Mouse (Mus musculus): ENCODE measurements around the gene Lonp1. TPM values are rescaled to one million over a fixed set of nuclear protein-coding genes. Genes with fewer than 3 reads are reported as not detected.
"Not testable (repeated sequence)": the region's sequence is repeated elsewhere in the genome, so short reads cannot be mapped to it uniquely, and the experiment has no call there.

The Lonp1 gene
- total RNA-seq, 2 experiments from 2014 or later, result 63.8 to 71.7 TPM

DNA sequence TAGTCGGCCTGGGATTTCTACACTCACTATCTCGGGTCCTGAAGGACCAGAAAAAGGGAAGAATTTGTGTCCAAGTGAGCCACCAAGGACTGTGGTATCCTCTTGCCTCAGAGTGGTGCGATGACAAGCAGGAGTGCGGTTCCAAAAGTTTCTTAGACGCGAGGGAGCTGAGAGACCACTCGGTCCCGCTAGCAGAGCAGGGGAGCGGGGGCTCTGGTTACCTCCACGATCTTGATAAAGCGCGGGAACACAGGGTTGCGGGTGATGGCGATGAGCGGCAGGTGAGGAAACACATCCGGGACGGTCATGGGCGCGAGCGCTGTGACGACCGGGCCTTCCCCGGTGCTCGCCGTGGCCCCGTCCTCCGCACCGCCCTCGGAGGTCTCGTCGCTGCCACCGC, 427 bp downstream of the Lonp1 start:
- no peak for DNase-seq (ENCODE audit: low spot score in 2 of 2)

DNA sequence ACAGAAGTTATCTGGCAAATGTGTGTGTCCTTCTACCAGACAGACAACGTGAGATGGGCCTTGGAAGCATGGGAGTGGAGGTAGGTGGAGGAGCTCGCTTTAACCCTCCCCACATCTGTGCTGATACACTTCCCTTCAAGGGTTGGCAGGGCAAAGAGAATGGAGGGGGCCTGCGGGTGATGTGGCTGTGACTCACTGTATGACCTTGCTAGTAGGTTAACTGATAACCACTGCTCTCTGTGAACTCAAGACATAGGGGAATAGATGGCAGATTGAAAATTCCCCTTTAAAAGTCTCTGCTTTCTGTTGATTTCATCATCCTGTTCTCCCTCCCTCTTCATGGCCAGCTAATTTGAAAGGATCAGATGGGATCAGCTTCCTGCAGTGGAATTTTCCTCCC, 1.2 kb downstream of the Lonp1 start:
- DNase-seq (ENCODE audit: low spot score in 2 of 2), result no peak

- no peak for DNase-seq (ENCODE audit: low spot score in 2 of 2)
Measured at GRCm38 (mm10) chr17:56617628-56618027, 9.1 kb downstream of the Lonp1 start.

GRCm38 (mm10) chr17:56616725-56617124, 10.0 kb downstream of the Lonp1 start:
- DNase-seq (ENCODE audit: low spot score in 2 of 2), result no peak

GRCm38 (mm10) chr17:56615792-56616191, 10.9 kb downstream of the Lonp1 start:
- DNase-seq (ENCODE audit: low spot score in 2 of 2), result no peak

DNA sequence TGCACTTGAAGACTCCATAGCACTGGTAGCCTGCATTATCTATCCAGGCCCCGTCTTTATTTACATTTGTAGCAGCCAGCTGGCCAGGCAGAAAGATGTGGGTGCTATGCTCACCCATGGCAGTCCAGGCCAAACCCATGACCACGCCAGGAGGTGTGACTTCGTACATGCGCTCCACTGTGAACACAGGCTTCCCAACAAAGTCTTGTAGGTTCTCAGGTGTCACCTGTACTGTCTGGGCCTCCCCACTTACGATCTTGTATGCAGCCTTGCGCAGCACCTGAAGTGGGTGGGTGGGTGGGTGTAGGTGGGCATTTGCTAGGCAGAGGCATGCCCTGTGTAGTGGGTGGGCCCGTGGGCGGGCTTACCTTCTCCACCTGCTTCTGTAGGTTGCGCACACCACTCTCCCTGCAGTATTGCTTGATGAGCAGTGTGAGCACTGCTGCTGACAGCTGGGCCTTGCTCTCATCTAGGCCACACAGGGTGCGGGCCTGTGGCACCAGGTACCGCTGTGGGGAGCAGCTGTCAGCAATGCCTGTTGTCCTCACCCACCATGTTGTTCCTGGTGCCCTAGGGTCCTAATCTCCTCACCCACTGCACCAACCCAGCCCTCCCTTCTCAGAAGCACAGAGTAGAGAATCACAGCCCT, 11.4 kb downstream of the Lonp1 start:
- DNase-seq (ENCODE audit: low spot score in 2 of 2), result no peak

- DNase-seq (ENCODE audit: low spot score in 2 of 2), result no peak
Measured at GRCm38 (mm10) chr17:56614391-56615135, 12.1 kb downstream of the Lonp1 start.

GRCm38 (mm10) chr17:56613893-56614292, 12.8 kb downstream of the Lonp1 start:
- not testable (repeated sequence) for DNase-seq (ENCODE audit: low spot score in 2 of 2)

- peak; percentile 98 for DNase-seq (ENCODE audit: low spot score in 2 of 2)
Measured at GRCm38 (mm10) chr17:56613236-56613844, 13.3 kb downstream of the Lonp1 start, which contains the start of gene Rpl36. TSS of gene Rpl36 (plus strand) at chr17:56613416.

- DNase-seq (ENCODE audit: low spot score in 2 of 2), result not testable (repeated sequence)
Measured at GRCm38 (mm10) chr17:56612565-56612939, 14.1 kb downstream of the Lonp1 start.

DNA sequence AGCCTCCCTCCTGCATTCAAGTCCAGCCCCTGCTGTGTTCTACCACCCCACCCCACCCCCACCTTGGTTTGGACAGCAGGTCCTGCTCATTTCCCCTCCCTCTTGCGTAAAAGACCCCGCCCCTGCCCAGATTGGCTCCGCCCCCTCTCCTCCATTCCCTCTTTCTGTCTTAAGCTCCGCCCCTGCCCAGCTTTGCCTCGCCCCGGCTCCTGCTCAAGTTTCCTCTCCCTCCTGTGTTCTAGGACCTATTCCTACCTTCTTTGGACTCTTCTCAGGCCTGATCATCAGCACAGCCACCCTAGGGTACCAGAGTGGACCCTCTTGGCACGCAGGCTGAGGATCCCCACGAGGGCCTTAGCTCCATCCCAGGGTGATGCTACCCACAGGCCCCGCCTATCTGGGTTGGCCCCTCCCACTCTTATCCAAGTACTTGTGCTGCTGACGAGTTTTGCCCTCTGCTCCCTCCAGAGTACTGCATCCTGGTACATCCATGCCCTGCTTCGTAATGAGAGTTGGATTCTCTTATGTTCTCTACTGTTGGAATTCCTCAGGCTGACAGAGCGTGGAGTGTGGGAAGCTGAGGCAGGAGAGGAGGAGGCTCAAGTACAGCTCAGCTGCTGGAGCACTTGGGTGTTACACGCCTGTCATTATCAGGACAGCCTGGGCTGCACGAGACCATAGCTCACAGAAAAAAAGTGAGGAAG, 14.7 kb downstream of the Lonp1 start:
- no peak for DNase-seq (ENCODE audit: low spot score in 2 of 2)

DNA sequence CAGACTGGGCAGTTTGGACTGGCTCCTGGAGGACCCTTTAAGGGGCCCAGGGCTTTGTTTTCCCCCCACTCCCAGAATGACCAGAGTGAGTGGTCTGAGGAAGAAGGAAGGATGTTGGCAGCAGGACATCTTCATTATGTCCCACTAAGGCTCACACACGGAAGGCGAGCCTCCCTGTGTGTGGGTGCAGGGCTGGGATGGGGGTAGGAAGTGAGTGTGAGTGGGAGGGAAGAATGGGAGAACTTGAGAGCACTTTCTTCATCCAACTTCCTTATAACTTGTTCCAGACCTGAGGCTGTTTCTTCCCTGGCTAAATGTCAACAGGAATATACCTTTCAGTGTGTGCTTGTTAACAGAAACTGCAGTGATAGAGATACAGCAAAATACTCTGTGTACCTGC, 15.4 kb downstream of the Lonp1 start:
- DNase-seq (ENCODE audit: low spot score in 2 of 2), result no peak

GRCm38 (mm10) chr17:56609452-56610171, 17.1 kb downstream of the Lonp1 start, which contains the start of gene 2410015M20Rik:
TSS of gene 2410015M20Rik (minus strand) at chr17:56609771.
- DNase-seq (ENCODE audit: low spot score in 2 of 2), result peak; percentile 94 to 96

DNA sequence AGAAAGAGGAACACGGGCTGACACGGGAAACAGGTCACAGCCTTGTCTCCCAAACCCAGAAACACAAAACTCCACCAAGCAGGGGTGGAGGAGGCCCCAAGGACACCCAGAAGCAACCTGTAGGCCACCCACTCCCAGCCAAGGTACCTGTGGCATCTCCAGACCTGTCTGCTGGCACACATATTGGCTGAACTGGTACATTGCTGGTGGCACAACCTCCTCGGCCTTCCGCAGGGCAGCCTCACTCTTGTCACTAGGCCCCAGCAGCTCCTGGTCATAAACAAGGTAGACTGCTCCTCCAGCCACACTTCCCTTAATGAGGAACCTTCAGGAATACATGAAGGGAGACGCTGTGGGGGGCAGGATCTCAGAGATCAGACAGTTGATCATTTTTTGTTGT, 18.0 kb downstream of the Lonp1 start:
- DNase-seq (ENCODE audit: low spot score in 2 of 2), result no peak

DNA sequence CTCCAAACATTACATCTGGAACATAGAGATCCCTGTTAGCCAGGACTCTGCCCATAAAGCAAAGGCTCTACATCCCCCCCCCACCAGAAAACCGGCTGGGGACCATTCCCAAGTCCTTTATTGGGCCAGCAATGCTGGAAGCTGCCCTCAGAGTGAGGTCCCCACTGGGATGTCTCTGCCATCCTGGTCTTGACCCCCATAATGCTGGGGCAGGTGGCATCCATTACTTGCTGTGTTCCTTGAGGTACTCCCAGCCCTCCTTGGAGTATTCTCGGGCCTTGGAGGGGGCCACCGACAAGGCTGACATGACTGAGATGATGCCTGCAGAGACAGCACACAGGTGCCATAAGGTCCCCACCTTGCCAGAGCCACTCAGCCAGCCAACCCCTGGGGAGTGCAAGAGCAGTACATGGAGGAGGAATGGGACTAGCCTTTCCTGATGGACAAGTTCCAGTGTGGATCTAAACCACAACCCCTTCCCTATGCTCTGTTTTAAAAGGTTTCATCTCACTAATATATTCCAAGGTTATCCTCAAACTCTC, 19.1 kb downstream of the Lonp1 start:
- DNase-seq (ENCODE audit: low spot score in 2 of 2), result no peak

DNA sequence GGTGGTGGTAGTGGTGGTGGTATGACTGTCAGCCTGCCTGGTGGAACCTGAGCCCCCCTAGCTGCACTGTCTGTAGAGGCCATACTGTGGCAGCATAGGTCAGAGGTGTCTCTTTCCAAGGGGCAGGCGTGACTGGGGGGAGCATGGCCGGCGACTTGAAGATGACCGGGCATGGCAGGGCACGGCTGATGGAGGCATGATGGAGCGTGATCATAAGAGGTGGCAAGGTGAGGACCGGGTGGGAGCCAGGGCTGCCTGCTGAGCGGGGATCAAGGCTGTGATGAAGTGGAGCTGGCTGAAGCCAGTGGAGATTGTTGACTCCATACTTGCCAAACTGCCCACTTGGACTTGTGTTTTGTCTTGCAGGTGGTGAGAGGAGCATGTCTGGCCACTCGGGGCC, 21.3 kb downstream of the Lonp1 start:
- DNase-seq (ENCODE audit: low spot score in 2 of 2), result no peak

DNA sequence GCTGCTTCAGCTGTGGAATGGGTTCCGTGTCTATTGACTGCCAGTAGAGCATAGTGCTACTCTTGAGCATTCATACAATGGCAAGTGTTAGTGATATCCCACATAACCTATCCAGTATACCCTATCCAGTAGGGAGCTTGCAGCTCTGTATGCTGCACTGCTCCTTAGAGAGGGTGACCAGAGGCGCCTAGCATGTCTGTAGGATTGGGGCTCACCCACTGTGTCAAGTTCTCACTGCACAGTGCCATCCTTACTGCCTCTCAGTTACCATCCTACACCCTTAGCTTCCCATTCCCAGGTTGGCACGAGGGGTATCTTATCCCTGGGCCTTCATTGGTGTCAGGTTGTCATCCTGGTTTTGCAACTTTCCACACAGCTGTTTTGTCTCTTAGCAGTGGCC, 22.3 kb downstream of the Lonp1 start:
- no peak for DNase-seq (ENCODE audit: low spot score in 2 of 2)

GRCm38 (mm10) chr17:56604070-56604380, 22.7 kb downstream of the Lonp1 start:
- no peak for DNase-seq (ENCODE audit: low spot score in 2 of 2)

DNA sequence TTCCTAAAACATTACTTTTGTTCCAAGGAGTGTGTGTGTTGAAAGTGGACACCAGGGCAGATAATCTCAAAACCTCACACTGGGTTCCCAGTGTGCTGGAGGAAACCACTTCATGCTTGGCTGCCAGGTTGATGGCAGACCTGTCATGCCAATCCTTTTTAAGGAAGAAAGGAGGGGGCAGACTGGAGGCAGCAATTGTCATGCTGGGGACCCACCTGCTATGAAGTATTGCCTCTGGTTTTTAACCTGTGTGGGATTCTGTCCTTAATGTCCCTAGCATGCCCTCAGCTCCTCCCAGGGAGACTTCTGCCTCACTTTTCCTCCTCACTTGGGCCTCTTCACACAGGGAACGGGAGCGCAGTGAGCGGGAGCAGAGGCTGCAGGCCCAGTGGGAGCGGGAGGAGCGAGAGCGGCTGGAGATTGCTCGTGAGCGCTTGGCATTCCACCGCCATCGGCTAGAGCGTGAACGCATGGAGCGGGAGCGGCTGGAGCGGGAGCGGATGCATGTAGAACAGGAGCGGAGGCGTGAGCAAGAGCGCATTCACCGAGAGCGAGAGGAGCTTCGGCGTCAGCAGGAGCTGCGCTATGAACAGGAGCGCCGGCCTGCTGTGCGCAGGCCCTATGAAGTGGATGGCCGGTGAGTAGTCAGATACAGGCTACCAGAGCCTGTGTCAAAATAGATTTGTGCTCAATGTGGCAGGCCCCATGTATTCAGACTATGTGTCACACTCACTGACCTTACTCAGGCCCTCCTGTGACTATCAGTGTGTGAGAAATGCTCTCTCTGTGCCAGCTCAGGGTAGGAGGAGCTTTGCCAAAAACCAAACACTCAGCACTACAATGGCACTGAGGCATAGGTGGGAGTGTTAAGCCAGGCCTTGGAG, 23.3 kb downstream of the Lonp1 start:
- no peak for DNase-seq (ENCODE audit: low spot score in 2 of 2)
